Mouse (Mus musculus) hindbrain, embryonic 11.5 days (tissue): Measurements from ENCODE around the gene Gm29133. TPM values are rescaled to one million over a fixed set of nuclear protein-coding genes. Genes with fewer than 3 reads are reported as not detected.

Source experiments
- ATAC-seq: fragments of 200-750 bp; cut with Nextera tagmentation; 2 replicates; pipeline ENCODE4 v1.8.0; 2017; ENCODE audit warnings: mild to moderate bottlenecking, moderate TSS enrichment, moderate library complexity; ENCODE audit not compliant: low FRiP score
- DNase-seq: peaks from one replicate; pipeline ENCODE4 v3.0.0-alpha.2; 2015; ENCODE audit warnings: low spot score
- H3K27ac ChIP-seq: fragments of 300-500 bp; sonication (generic); 2 replicates; pipeline ENCODE4 v1.5.1; 2014; ENCODE audit warnings: mild to moderate bottlenecking, low read depth, low read length
- H3K27me3 ChIP-seq: fragments of 300-500 bp; sonication (generic); 2 replicates; pipeline ENCODE4 v1.6.1; 2014; ENCODE audit warnings: mild to moderate bottlenecking, low read length, moderate library complexity, mixed read lengths; ENCODE audit not compliant: control insufficient read depth, insufficient read depth
- H3K36me3 ChIP-seq: fragments of 300-500 bp; sonication (generic); 2 replicates; pipeline ENCODE4 v1.6.1; 2014; ENCODE audit warnings: mild to moderate bottlenecking, low read length, moderate library complexity, mixed read lengths; ENCODE audit not compliant: control insufficient read depth, insufficient read depth
- H3K4me1 ChIP-seq: fragments of 300-500 bp; sonication (generic); replicated peaks from 2 replicates; pipeline ENCODE4 v1.6.1; 2014; ENCODE audit warnings: low read length, mixed read lengths; ENCODE audit not compliant: control insufficient read depth, insufficient read depth
- H3K4me2 ChIP-seq: fragments of 300-500 bp; sonication (generic); replicated peaks from 2 replicates; pipeline ENCODE4 v1.6.1; 2014; ENCODE audit warnings: mild to moderate bottlenecking, low read depth, low read length
- H3K4me3 ChIP-seq: fragments of 300-500 bp; sonication (generic); 2 replicates; pipeline ENCODE4 v1.5.1; 2014; ENCODE audit warnings: low read depth, low read length
- H3K9ac ChIP-seq: fragments of 300-500 bp; sonication (generic); 2 replicates; pipeline ENCODE4 v1.6.1; 2014; ENCODE audit warnings: low read depth, low read length
- H3K9me3 ChIP-seq: fragments of 300-500 bp; sonication (generic); 2 replicates; pipeline ENCODE4 v1.6.1; 2016; ENCODE audit warnings: low read length; ENCODE audit not compliant: control insufficient read depth
- WGBS: fragments of 180-500 bp; shearing (Covaris S2); extraction: QIAGEN DNeasy Blood & Tissue Kit; methylation state at CpG from one replicate; pipeline ENCODE4 v1.1.7; 2014; 5-methylcytosine and 5-hydroxymethylcytosine counted together
- polyA plus RNA-seq: library from polyadenylated mRNA; unstranded; fragments of >200 nt; fragmentation: Nextera tagmentation; extraction: Ambion mirVana; gene quantifications from 2 replicates; pipeline ENCODE4 v1.2.1, GENCODE M21; 2014

Gene Gm29133
- not detected in 2 replicates for polyA plus RNA-seq

DNA sequence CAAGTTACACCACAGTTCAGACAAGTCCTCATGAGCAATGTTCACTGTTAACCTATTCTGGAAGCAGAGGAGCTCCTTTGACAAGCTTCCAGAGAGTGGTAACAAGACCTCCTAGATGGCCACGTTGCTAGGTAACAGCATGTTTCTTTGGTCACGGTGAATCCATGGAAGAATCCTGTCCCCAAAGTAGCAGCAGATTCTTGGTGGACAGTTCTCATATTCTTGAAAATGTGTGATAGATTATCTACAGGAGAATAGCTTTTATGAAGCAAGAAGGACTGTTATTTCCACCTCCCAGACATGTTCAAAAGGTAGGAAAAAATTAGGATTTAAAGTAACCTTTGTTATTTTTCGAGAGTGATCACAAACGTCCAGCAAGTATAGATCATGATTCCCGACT is at the start of gene Gm29133:
Gene Gm29133 (plus strand): TSS at position 301 of the 400 bp plus-strand sequence.
- Histone ChIP-seq H3K4me2 (no peak within 1 kb of the TSS), H3K4me1 (no peaks in the 10 kb centered on the region), H3K27me3 (no peaks in the 10 kb centered on the region), H3K27ac (no peak within 1 kb of the TSS), H3K9ac (no peak within 1 kb of the TSS), H3K36me3 (no peaks in the 10 kb centered on the region), H3K9me3 (no peaks in the 10 kb centered on the region), H3K4me3 (no peak within 1 kb of the TSS)
- no peak for ATAC-seq
- no peak for DNase-seq
- WGBS, result 70% methylated on average over 5 of the region's 5 CpGs

- DNase-seq (no peak), ATAC-seq (no peak)
- 94% methylated on average over 3 of the region's 3 CpGs for WGBS
- Histone ChIP-seq H3K27ac (no peak overlapping the region), H3K9ac (no peak overlapping the region), H3K36me3 (no peaks in the 10 kb centered on the region), H3K4me2 (no peak overlapping the region), H3K4me1 (no peaks in the 10 kb centered on the region), H3K9me3 (no peaks in the 10 kb centered on the region), H3K27me3 (no peaks in the 10 kb centered on the region), H3K4me3 (no peak overlapping the region)
Measured at GRCm38 (mm10) chr3:75699088-75699487, 48.9 kb upstream of the Gm29133 start.

DNA sequence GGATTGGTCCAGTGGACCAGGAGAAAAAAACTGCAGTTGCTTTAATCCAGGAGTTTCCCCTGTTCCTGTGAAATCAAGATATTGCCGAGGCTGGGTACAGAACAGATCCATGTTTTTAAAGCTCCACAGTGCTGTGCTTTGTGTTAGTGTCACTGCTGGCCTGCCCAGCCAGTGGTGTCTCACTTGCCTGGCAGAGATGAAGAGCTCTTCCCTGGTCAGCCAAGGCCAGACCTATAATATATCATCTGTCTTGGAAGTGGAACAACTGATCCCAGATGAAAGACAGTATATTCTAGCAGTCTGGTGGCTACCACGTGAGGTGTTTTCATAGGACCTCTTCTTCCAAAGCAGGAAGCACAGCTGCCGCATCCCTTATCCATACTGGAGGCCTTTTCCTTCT is 46.7 kb upstream of the Gm29133 start:
- DNase-seq, result no peak
- no peak overlapping the region for H3K27ac ChIP-seq
- H3K9me3 ChIP-seq, result no peaks in the 10 kb centered on the region

GRCm38 (mm10) chr3:75706536-75706935 is 41.5 kb upstream of the Gm29133 start:
- WGBS, result 80% methylated on average over 3 of the region's 3 CpGs
- no peak overlapping the region for H3K4me2 ChIP-seq
- no peaks in the 10 kb centered on the region for H3K4me1 ChIP-seq
- H3K27ac ChIP-seq, result no peak overlapping the region
- DNase-seq (no peak), ATAC-seq (no peak)
- no peak overlapping the region for H3K9ac ChIP-seq
- H3K9me3 ChIP-seq, result no peaks in the 10 kb centered on the region
- no peak overlapping the region for H3K4me3 ChIP-seq
- no peaks in the 10 kb centered on the region for H3K36me3 ChIP-seq
- no peaks in the 10 kb centered on the region for H3K27me3 ChIP-seq

More for the DNA sequence above, 46.7 kb upstream of the Gm29133 start:
- Histone ChIP-seq H3K27me3 (no peaks in the 10 kb centered on the region), H3K9ac (no peak overlapping the region), H3K36me3 (no peaks in the 10 kb centered on the region), H3K4me2 (no peak overlapping the region), H3K4me3 (no peak overlapping the region), H3K4me1 (no peaks in the 10 kb centered on the region)
- WGBS, result 80% methylated on average over 3 of the region's 3 CpGs
- ATAC-seq, result no peak

GRCm38 (mm10) chr3:75713678-75714295 is 34.2 kb upstream of the Gm29133 start:
- Histone ChIP-seq H3K4me3 (no peak overlapping the region), H3K36me3 (no peaks in the 10 kb centered on the region), H3K4me1 (no peaks in the 10 kb centered on the region), H3K27me3 (no peaks in the 10 kb centered on the region), H3K4me2 (no peak overlapping the region), H3K27ac (no peak overlapping the region), H3K9ac (no peak overlapping the region), H3K9me3 (no peaks in the 10 kb centered on the region)
- DNase-seq, result no peak
- WGBS, result 78% methylated on average over 3 of the region's 3 CpGs
- ATAC-seq, result no peak

DNA sequence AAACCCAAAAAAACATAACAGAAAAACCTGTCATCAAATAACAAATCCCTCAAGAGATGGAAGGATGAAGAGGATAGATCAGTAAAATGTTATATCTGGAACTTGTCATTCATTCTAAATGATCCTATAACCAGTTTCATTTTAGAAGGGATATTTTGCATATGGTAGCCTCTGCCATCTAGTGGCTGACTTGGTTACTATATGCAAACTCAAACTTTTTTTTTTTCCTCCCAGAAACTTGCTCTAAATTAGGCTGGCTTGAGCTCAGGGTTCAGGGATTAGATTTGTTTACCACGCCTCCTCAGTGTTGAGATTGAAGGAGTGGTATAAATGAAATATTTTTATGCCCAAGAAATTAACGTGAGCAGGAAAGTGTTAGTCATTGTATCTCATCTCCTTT is 27.3 kb upstream of the Gm29133 start:
- 30% methylated on average over 2 of the region's 2 CpGs for WGBS
- H3K36me3 ChIP-seq, result no peaks in the 10 kb centered on the region
- no peaks in the 10 kb centered on the region for H3K27me3 ChIP-seq
- no peaks in the 10 kb centered on the region for H3K4me1 ChIP-seq
- no peak overlapping the region for H3K9ac ChIP-seq
- H3K4me3 ChIP-seq, result no peak overlapping the region
- H3K4me2 ChIP-seq, result no peak overlapping the region
- no peak for ATAC-seq
- H3K9me3 ChIP-seq, result no peaks in the 10 kb centered on the region
- DNase-seq, result peak; percentile 40
- no peak overlapping the region for H3K27ac ChIP-seq

GRCm38 (mm10) chr3:75730982-75731600 is 16.9 kb upstream of the Gm29133 start:
- H3K4me1 ChIP-seq, result no peaks in the 10 kb centered on the region
- no peak overlapping the region for H3K4me3 ChIP-seq
- 0 out of 2 replicates have a peak, but pooled peaks have one; percentile 17 for ATAC-seq

DNA sequence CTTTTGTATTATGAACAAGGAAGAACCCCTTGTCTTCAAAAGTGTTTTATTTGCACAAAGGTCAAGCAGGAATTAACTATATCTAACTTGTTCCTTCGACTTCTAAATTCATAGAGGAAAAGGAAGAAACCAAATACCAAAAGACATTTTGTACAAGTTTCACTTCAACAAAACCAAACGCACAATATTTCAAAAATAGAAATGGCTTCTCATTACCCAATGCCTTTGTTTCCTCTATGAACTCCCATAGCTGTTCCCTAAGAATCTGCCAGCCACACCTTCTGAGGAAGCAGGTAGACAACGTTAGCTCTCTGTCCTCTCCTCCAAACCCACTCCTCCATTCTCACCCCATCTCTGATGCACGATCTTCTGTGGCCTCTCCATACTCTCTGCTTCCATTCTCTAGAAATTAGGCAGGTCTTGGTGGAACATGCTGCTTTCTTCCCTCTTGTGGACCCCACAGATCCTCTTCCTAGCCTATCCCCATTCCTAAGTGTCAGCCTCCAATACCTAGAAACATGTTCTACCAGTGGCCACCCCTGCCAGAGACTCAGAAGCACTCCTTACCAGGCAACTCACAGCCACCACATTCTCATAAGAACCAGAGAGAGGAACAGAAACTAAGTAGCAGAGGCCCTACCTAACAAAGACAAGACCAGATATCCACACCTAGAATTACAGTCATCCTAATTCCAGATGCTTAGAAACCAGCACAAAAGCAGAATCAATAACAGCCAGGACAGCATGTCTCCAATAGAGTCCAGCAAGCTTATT is 4.1 kb upstream of the Gm29133 start:
- Histone ChIP-seq H3K9me3 (no peaks in the 10 kb centered on the region), H3K4me2 (no peak overlapping the region), H3K36me3 (no peaks in the 10 kb centered on the region), H3K4me3 (no peak overlapping the region), H3K27me3 (no peaks in the 10 kb centered on the region), H3K4me1 (no peaks in the 10 kb centered on the region), H3K9ac (no peak overlapping the region), H3K27ac (no peak overlapping the region)
- no peak for ATAC-seq
- WGBS, result 85% methylated on average over 4 of the region's 4 CpGs
- no peak for DNase-seq

More at GRCm38 (mm10) chr3:75730982-75731600, 16.9 kb upstream of the Gm29133 start:
- Histone ChIP-seq H3K9ac (no peak overlapping the region), H3K27me3 (no peaks in the 10 kb centered on the region), H3K9me3 (no peaks in the 10 kb centered on the region), H3K36me3 (no peaks in the 10 kb centered on the region), H3K4me2 (no peak overlapping the region), H3K27ac (no peak overlapping the region)
- WGBS, result 80% methylated on average over 3 of the region's 3 CpGs
- DNase-seq, result no peak
